Mouse (Mus musculus) liver, embryonic 16.5 days (tissue): ENCODE results near the gene Mis12. TPM values are rescaled to one million over a fixed set of nuclear protein-coding genes. Genes with fewer than 3 reads are reported as not detected.
A peak's percentile ranks its signal among the peaks of the same experiment; 100 is the strongest.

Source experiments
- ATAC-seq: fragments of 200-750 bp; cut with Nextera tagmentation; 2 replicates; pipeline ENCODE4 v1.8.0; 2017; ENCODE audit warnings: low read depth, mild to moderate bottlenecking, moderate number of reproducible peaks, moderate library complexity
- H3K27ac ChIP-seq: fragments of 300-500 bp; sonication (generic); 2 replicates; pipeline ENCODE4 v1.5.1; 2014; ENCODE audit warnings: mild to moderate bottlenecking, low read length
- H3K27me3 ChIP-seq: fragments of 300-500 bp; sonication (generic); 2 replicates; pipeline ENCODE4 v1.6.1; 2014; ENCODE audit warnings: low read depth, low read length, mixed read lengths; ENCODE audit not compliant: control insufficient read depth, insufficient read depth
- H3K36me3 ChIP-seq: fragments of 300-500 bp; sonication (generic); 2 replicates; pipeline ENCODE4 v1.6.1; 2014; ENCODE audit warnings: mild to moderate bottlenecking; ENCODE audit not compliant: control insufficient read depth, insufficient read depth
- H3K4me1 ChIP-seq: fragments of 300-500 bp; sonication (generic); 2 replicates; pipeline ENCODE4 v1.6.1; 2014; ENCODE audit warnings: low read depth, low read length, mixed read lengths; ENCODE audit not compliant: control insufficient read depth
- H3K4me2 ChIP-seq: fragments of 300-500 bp; sonication (generic); 2 replicates; pipeline ENCODE4 v1.6.1; 2014; ENCODE audit warnings: low read depth, low read length, mixed read lengths
- H3K4me3 ChIP-seq: fragments of 300-500 bp; sonication (generic); 2 replicates; pipeline ENCODE4 v1.5.1; 2014; ENCODE audit warnings: low read depth, mild to moderate bottlenecking, low read length
- H3K9ac ChIP-seq: fragments of 300-500 bp; sonication (generic); 2 replicates; pipeline ENCODE4 v1.6.1; 2014; ENCODE audit warnings: low read depth, low read length
- H3K9me3 ChIP-seq: fragments of 300-500 bp; sonication (generic); replicated peaks from 2 replicates; pipeline ENCODE4 v1.6.1; 2016; ENCODE audit warnings: low read length; ENCODE audit not compliant: control insufficient read depth
- WGBS: fragments of 180-500 bp; shearing (Covaris S2); extraction: QIAGEN DNeasy Blood & Tissue Kit; methylation state at CpG from one replicate; pipeline ENCODE4 v1.1.7; 2014; ENCODE audit not compliant: insufficient replicate concordance; 5-methylcytosine and 5-hydroxymethylcytosine counted together
- polyA plus RNA-seq: library from polyadenylated mRNA; unstranded; fragments of >200 nt; fragmentation: Nextera tagmentation; extraction: Ambion mirVana; gene quantifications from 2 replicates; pipeline ENCODE4 v1.2.1, GENCODE M21; 2015

The Mis12 gene
- polyA plus RNA-seq, 1 experiment from 2014 or later: 24.1 TPM

DNA sequence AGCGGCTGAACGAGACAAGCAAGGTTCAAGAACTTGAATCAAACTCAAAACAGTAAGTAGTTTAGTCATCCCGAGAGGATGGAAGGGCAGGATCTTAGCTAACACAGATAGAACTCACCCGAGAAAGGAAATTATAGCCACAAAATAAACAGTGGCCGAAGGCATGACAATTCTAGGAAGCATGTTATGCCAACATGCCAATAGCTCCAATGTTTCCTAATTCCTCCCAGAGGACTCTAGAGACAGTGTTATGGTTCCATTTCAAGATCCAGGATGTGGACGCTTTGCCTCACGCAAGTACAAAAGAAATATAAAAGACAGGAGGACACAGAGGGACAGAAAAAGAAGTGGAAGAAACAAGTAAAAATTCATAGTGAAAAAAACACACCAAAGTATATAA is 11.6 kb upstream of the Mis12 start:
- H3K9ac ChIP-seq: no peak overlapping the region
- peaks cover 28% of the 10 kb centered on the region for H3K36me3 ChIP-seq
- H3K4me2 ChIP-seq: no peak overlapping the region
- H3K27me3 ChIP-seq: no peaks in the 10 kb centered on the region
- no peaks in the 10 kb centered on the region for H3K9me3 ChIP-seq
- H3K4me3 ChIP-seq: no peak overlapping the region
- peaks cover 11% of the 10 kb centered on the region for H3K4me1 ChIP-seq
- H3K27ac ChIP-seq: no peak overlapping the region
- no peak for ATAC-seq
- WGBS: 76% methylated on average over 7 of the region's 7 CpGs

DNA sequence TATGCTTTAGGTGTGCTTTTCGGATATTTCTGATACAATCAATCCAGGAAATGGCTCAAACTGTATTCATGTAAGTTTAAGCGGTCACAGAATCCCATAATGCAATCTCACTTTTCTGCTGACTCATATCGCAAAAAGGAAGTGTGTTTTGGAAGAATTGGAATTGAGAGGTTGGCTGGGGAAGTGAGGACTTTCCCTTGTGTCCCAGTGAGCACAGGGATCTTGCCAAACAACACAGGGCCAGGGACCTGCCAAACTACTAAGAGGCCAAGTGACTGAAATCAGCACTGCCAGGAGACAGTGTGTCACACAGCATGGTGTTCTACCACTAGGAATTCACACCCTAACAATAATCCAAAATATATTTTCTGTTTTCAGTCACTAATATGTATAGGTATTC is 11.1 kb upstream of the Mis12 start:
- H3K4me1 ChIP-seq: peaks cover 6% of the 10 kb centered on the region
- H3K9ac ChIP-seq: no peak overlapping the region
- H3K27me3 ChIP-seq: no peaks in the 10 kb centered on the region
- no peak overlapping the region for H3K27ac ChIP-seq
- peaks cover 29% of the 10 kb centered on the region for H3K36me3 ChIP-seq
- H3K9me3 ChIP-seq: no peaks in the 10 kb centered on the region
- ATAC-seq: no peak
- 74% methylated on average over 3 of the region's 3 CpGs for WGBS
- no peak overlapping the region for H3K4me3 ChIP-seq
- H3K4me2 ChIP-seq: no peak overlapping the region

DNA sequence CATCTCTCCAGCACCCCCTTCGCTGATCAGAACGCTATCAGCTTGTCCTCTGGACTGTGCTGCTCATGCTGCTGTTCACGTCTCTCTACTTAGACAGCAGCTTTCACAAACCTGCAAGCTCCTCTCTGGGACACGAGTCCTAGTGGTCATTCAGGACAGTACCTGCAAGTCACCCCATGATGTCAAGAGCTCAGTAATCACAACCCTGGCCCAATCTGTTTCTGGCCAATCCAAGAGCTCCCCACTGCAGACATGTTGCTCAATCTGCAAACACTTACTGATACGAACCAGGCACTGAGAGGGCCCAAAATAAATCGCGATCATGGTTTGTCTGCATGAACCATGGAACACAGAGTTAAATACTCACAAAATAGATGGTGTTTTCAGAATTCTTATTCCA is 6.7 kb upstream of the Mis12 start:
- H3K9ac ChIP-seq: no peak overlapping the region
- H3K4me1 ChIP-seq: peaks cover 12% of the 10 kb centered on the region
- no peaks in the 10 kb centered on the region for H3K27me3 ChIP-seq
- 76% methylated on average over 7 of the region's 7 CpGs for WGBS
- ATAC-seq: peak; percentile 96
- no peak overlapping the region for H3K4me2 ChIP-seq
- H3K9me3 ChIP-seq: no peaks in the 10 kb centered on the region
- H3K27ac ChIP-seq: peak overlapping the region; percentile 73
- H3K36me3 ChIP-seq: peaks cover 34% of the 10 kb centered on the region
- no peak overlapping the region for H3K4me3 ChIP-seq

DNA sequence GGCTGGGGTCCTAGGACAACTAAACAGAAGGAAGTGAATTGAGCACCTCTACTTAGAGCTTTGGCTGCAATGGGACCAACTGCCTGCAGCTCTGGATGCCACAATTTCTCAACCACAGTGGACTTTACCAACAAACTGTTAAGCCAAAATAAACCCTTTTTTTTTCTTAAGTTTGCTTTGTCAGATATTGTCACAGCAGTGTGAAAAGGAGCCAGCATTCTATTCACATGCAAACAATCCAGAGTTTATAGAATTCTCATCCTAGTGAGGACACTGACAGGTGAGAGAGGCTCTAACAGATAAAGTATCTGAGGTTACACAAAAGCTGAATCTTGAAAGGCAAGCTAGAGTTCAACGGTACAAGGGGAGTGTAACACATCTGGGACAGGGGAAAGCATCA is 2.4 kb upstream of the Mis12 start:
- H3K9me3 ChIP-seq: no peaks in the 10 kb centered on the region
- H3K27ac ChIP-seq: no peak overlapping the region
- peaks cover 16% of the 10 kb centered on the region for H3K36me3 ChIP-seq
- peaks cover 22% of the 10 kb centered on the region for H3K4me1 ChIP-seq
- H3K27me3 ChIP-seq: no peaks in the 10 kb centered on the region
- H3K4me2 ChIP-seq: 0 out of 2 replicates have a peak overlapping the region, but pooled peaks have one; percentile 20
- H3K4me3 ChIP-seq: no peak overlapping the region
- ATAC-seq: no peak
- no peak overlapping the region for H3K9ac ChIP-seq
- 52% methylated on average over 1 of the region's 1 CpGs for WGBS

DNA sequence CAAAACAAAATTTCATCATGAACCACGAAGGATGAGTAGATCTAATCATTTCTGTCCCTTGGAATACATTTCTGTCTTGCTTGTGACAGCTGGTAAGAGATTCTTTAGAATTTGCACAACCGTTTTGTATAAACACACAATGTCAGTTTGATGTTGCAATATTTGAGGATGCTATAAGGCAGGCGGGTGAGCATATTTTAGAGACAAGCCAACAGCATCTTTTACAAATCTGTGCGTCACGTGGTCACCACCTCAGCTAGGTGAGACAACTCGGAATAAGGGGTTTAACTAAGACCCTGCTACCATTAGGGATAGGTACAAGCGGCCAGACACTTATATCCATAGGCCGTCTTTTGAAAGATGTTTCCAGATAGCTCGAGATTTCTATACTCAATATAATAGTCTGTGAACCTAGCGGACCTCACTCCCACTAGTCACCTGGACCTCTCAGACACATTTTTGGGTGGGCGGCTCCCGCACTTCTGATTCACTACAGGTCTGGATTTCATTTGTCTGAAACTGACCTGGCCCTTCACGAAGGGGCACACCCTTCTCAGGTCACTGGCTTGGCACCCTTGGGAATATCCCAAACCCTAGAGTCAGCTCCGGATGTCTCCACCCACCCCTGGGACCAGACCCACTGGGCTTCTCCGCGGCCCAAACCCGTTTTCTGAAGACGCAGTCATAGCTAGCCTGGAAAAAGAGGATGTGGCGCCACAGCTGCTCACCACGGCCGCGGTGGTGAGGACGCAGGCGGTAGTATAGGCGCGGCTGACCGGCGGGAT is 803 bp upstream of the Mis12 start:
- ATAC-seq: peak; percentile 0; the same call in 1 of the 2 replicates
- Histone ChIP-seq H3K36me3 (peaks cover 15% of the 10 kb centered on the region), H3K4me1 (peaks cover 22% of the 10 kb centered on the region), H3K4me2 (peak overlapping the region; percentile 84), H3K9me3 (no peaks in the 10 kb centered on the region), H3K27me3 (no peaks in the 10 kb centered on the region), H3K27ac (peak overlapping the region; percentile 89), H3K4me3 (peak overlapping the region; percentile 100), H3K9ac (peak overlapping the region; percentile 97)
- 4% methylated on average over 28 of the region's 28 CpGs for WGBS

DNA sequence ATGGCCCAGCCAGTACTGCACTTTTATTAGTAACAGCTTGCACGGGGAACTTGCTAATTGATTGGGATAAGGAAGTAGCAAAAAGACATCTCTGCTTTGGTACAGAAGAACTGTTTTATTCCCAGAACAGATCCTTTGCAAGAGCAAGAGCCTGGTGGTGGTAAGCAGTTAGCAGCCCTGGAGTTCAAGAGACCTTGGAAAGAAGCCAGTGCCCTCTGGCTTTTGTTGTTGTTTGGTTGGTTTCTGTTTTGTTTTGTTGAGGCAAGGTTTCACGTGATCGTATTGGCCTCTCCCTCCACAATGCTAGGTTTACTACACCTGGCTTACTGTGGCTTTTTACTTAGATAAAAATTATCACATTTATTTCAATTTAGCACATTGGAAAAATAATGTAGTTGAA is 8.9 kb downstream of the Mis12 start:
- Histone ChIP-seq H3K27ac (no peak overlapping the region), H3K27me3 (peaks cover 11% of the 10 kb centered on the region), H3K9ac (no peak overlapping the region), H3K4me2 (no peak overlapping the region), H3K9me3 (no peaks in the 10 kb centered on the region), H3K4me3 (no peak overlapping the region), H3K4me1 (no peaks in the 10 kb centered on the region; the same call in none of the 2 replicates), H3K36me3 (peaks cover 34% of the 10 kb centered on the region)
- ATAC-seq: no peak
- 68% methylated on average over 3 of the region's 3 CpGs for WGBS

DNA sequence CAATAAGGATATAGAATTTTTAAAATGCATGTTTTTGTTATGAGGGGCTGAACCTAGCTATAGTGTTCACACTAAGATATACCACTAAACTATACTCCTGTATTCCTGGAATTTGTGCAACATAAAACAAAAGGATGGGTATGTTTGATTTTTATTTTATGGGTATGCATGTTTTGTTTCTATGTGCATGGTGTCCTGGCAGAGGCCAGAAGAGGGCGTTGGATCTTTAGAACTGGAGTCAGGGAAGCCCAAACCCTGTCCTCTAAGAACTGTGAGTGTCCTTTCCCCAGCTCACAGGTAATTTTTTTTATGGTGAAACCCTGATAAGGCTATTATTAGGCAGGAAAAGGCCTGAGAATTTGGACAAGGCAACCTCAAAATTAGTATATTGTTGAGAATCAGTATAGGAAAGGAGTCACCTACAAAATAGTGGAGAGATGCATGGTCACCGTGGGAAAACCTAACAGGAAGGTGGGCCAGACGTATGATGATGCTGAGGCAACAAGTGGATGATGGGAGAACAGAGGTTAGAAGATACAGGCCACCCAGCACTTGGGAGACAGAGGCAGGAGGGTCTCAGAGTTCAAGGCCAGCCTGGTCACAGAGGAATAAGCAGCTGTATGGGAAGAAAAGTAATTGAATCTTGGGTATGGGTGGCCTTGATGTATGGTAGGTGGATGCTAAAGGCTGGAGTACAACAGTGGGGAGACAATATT is 10.2 kb downstream of the Mis12 start:
- H3K9me3 ChIP-seq: no peaks in the 10 kb centered on the region
- no peak for ATAC-seq
- H3K36me3 ChIP-seq: peaks cover 33% of the 10 kb centered on the region
- H3K27ac ChIP-seq: no peak overlapping the region
- no peaks in the 10 kb centered on the region; the same call in none of the 2 replicates for H3K4me1 ChIP-seq
- 76% methylated on average over 3 of the region's 3 CpGs for WGBS
- H3K9ac ChIP-seq: no peak overlapping the region
- no peak overlapping the region for H3K4me2 ChIP-seq
- no peak overlapping the region for H3K4me3 ChIP-seq
- peaks cover 13% of the 10 kb centered on the region for H3K27me3 ChIP-seq

DNA sequence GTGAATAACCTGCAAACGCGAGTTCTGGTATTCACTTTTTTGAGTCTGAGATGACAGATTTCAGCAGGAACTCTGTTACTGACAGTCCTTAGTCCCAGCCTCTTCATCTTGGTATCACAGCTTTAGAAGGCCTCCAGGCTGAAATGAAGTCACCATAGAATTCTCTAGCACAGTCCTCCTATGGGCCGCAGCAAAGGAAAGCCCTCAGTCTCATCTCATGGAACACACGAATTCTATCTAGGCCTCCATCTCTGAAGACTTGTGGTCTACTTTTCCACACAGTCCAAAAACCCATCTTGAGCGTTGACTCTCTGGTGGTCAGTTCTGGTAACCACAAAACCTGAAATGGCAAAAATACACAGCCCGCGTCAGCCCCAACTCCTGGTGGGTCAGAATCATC is 12.7 kb downstream of the Mis12 start:
- WGBS: 64% methylated on average over 7 of the region's 7 CpGs
- Histone ChIP-seq H3K4me3 (no peak overlapping the region), H3K4me1 (no peaks in the 10 kb centered on the region; the same call in none of the 2 replicates)

More for the DNA sequence above, 12.7 kb downstream of the Mis12 start:
- H3K9me3 ChIP-seq: no peaks in the 10 kb centered on the region
- H3K27ac ChIP-seq: no peak overlapping the region
- H3K36me3 ChIP-seq: peaks cover 11% of the 10 kb centered on the region
- H3K4me2 ChIP-seq: no peak overlapping the region
- H3K27me3 ChIP-seq: peaks cover 13% of the 10 kb centered on the region
- ATAC-seq: no peak
- H3K9ac ChIP-seq: no peak overlapping the region
